Mouse (Mus musculus) hindbrain, embryonic 14.5 days (tissue): ENCODE data around the gene Evi5. TPM values are rescaled to one million over a fixed set of nuclear protein-coding genes. Genes with fewer than 3 reads are reported as not detected.

ENCODE experiments used
- ATAC-seq: fragments of 200-750 bp; cut with Nextera tagmentation; 2 replicates; pipeline ENCODE4 v1.8.0; 2017; ENCODE audit warnings: moderate number of reproducible peaks, mild to moderate bottlenecking, moderate TSS enrichment, moderate library complexity; ENCODE audit not compliant: low FRiP score
- DNase-seq: peaks from one replicate; pipeline ENCODE4 v3.0.0-alpha.2; 2015; ENCODE audit warnings: low spot score
- H3K27ac ChIP-seq: fragments of 300-500 bp; sonication (generic); 2 replicates; pipeline ENCODE4 v1.5.1; 2014; ENCODE audit warnings: mild to moderate bottlenecking, moderate library complexity
- H3K27me3 ChIP-seq: fragments of 300-500 bp; sonication (generic); 2 replicates; pipeline ENCODE4 v1.6.1; 2014; ENCODE audit warnings: mild to moderate bottlenecking, low read length, mixed read lengths; ENCODE audit not compliant: control insufficient read depth, insufficient read depth
- H3K36me3 ChIP-seq: fragments of 300-500 bp; sonication (generic); replicated peaks from 2 replicates; pipeline ENCODE4 v1.6.1; 2014; ENCODE audit not compliant: control insufficient read depth, insufficient read depth
- H3K4me1 ChIP-seq: fragments of 300-500 bp; sonication (generic); replicated peaks from 2 replicates; pipeline ENCODE4 v1.6.1; 2014; ENCODE audit warnings: antibody characterized with exemption, low read length, mixed read lengths; ENCODE audit not compliant: control insufficient read depth, insufficient read depth
- H3K4me2 ChIP-seq: fragments of 300-500 bp; sonication (generic); replicated peaks from 2 replicates; pipeline ENCODE4 v1.6.1; 2014; ENCODE audit warnings: mild to moderate bottlenecking, moderate library complexity
- H3K4me3 ChIP-seq: fragments of 300-500 bp; sonication (generic); replicated peaks from 2 replicates; pipeline ENCODE4 v1.5.1; 2014; ENCODE audit warnings: mild to moderate bottlenecking, low read length
- H3K9ac ChIP-seq: fragments of 300-500 bp; sonication (generic); 2 replicates; pipeline ENCODE4 v1.6.1; 2014
- H3K9me3 ChIP-seq: fragments of 300-500 bp; sonication (generic); 2 replicates; pipeline ENCODE4 v1.6.1; 2016; ENCODE audit warnings: low read length; ENCODE audit not compliant: control insufficient read depth
- WGBS: fragments of 180-500 bp; shearing (Covaris S2); extraction: QIAGEN DNeasy Blood & Tissue Kit; methylation state at CpG from one replicate; pipeline ENCODE4 v1.1.7; 2014; 5-methylcytosine and 5-hydroxymethylcytosine counted together
- polyA plus RNA-seq: library from polyadenylated mRNA; unstranded; fragments of >200 nt; fragmentation: Nextera tagmentation; extraction: Ambion mirVana; gene quantifications from 2 replicates; pipeline ENCODE4 v1.2.1, GENCODE M21; 2014

Evi5 gene
- polyA plus RNA-seq, result 49.1 and 53.3 TPM in 2 replicates

- H3K4me1 ChIP-seq, result no peaks in the 10 kb centered on the region
- DNase-seq, result no peak
- no peak within 1 kb of the TSS for H3K9ac ChIP-seq
- H3K4me3 ChIP-seq, result no peak within 1 kb of the TSS
- 45% methylated on average over 4 of the region's 4 CpGs for WGBS
- no peaks in the 10 kb centered on the region for H3K27me3 ChIP-seq
- no peak within 1 kb of the TSS for H3K27ac ChIP-seq
- no peaks in the 10 kb centered on the region for H3K36me3 ChIP-seq
- no peak for ATAC-seq
- no peaks in the 10 kb centered on the region for H3K9me3 ChIP-seq
- no peak within 1 kb of the TSS for H3K4me2 ChIP-seq
These were observed at the start of gene Evi5 for GRCm38 (mm10) chr5:107874561-107875260. Gene Evi5, minus strand, starts transcription at chr5:107875107.

- Histone ChIP-seq H3K9ac (no peak overlapping the region), H3K9me3 (no peaks in the 10 kb centered on the region), H3K4me3 (no peak overlapping the region), H3K4me2 (no peak overlapping the region), H3K27ac (no peak overlapping the region), H3K4me1 (no peaks in the 10 kb centered on the region), H3K36me3 (no peaks in the 10 kb centered on the region), H3K27me3 (no peaks in the 10 kb centered on the region)
- DNase-seq, result no peak
- no peak for ATAC-seq
- WGBS, result 70% methylated on average over 8 of the region's 8 CpGs
These were observed 49.7 kb upstream of the Evi5 start for GRCm38 (mm10) chr5:107924564-107924963.

GRCm38 (mm10) chr5:107922836-107923235 lies 47.9 kb upstream of the Evi5 start:
- Histone ChIP-seq H3K36me3 (no peaks in the 10 kb centered on the region), H3K4me1 (no peaks in the 10 kb centered on the region), H3K9me3 (no peaks in the 10 kb centered on the region), H3K4me2 (no peak overlapping the region), H3K9ac (no peak overlapping the region), H3K27me3 (no peaks in the 10 kb centered on the region), H3K27ac (no peak overlapping the region), H3K4me3 (no peak overlapping the region)
- no peak for DNase-seq
- no peak for ATAC-seq
- 86% methylated on average over 1 of the region's 1 CpGs for WGBS

- Histone ChIP-seq H3K27me3 (no peaks in the 10 kb centered on the region), H3K4me2 (no peak overlapping the region), H3K36me3 (no peaks in the 10 kb centered on the region), H3K27ac (no peak overlapping the region; the same call in 1 of the 2 replicates), H3K9ac (no peak overlapping the region), H3K4me3 (no peak overlapping the region), H3K9me3 (no peaks in the 10 kb centered on the region), H3K4me1 (no peaks in the 10 kb centered on the region)
- WGBS, result 72% methylated on average over 2 of the region's 2 CpGs
- DNase-seq (peak; percentile 85), ATAC-seq (0 out of 2 replicates have a peak, but pooled peaks have one; percentile 46)
These were observed 46.7 kb upstream of the Evi5 start for GRCm38 (mm10) chr5:107921400-107922252.

- no peak overlapping the region for H3K4me3 ChIP-seq
- H3K27ac ChIP-seq, result no peak overlapping the region
- ATAC-seq, result no peak
- H3K27me3 ChIP-seq, result no peaks in the 10 kb centered on the region
- no peak for DNase-seq
- no peak overlapping the region for H3K4me2 ChIP-seq
- 47% methylated on average over 4 of the region's 4 CpGs for WGBS
- H3K9ac ChIP-seq, result no peak overlapping the region
- no peaks in the 10 kb centered on the region for H3K9me3 ChIP-seq
- no peaks in the 10 kb centered on the region for H3K4me1 ChIP-seq
- peaks cover 17% of the 10 kb centered on the region for H3K36me3 ChIP-seq
These were observed 40.4 kb upstream of the Evi5 start for GRCm38 (mm10) chr5:107915280-107915679.

- H3K9me3 ChIP-seq, result no peaks in the 10 kb centered on the region
- no peaks in the 10 kb centered on the region for H3K27me3 ChIP-seq
- no peak overlapping the region for H3K4me3 ChIP-seq
- H3K9ac ChIP-seq, result no peak overlapping the region
- H3K4me2 ChIP-seq, result no peak overlapping the region
- no peak overlapping the region for H3K27ac ChIP-seq
- peaks cover 59% of the 10 kb centered on the region for H3K36me3 ChIP-seq
- WGBS, result 92% methylated on average over 5 of the region's 5 CpGs
- ATAC-seq (no peak), DNase-seq (no peak)
- no peaks in the 10 kb centered on the region for H3K4me1 ChIP-seq
These were observed 36.1 kb upstream of the Evi5 start for GRCm38 (mm10) chr5:107911012-107911411.

GRCm38 (mm10) chr5:107910084-107910616 lies 35.2 kb upstream of the Evi5 start:
- H3K4me2 ChIP-seq, result no peak overlapping the region
- DNase-seq (no peak), ATAC-seq (no peak)
- no peaks in the 10 kb centered on the region for H3K9me3 ChIP-seq
- peaks cover 68% of the 10 kb centered on the region for H3K36me3 ChIP-seq
- H3K27me3 ChIP-seq, result no peaks in the 10 kb centered on the region
- H3K4me1 ChIP-seq, result no peaks in the 10 kb centered on the region
- H3K9ac ChIP-seq, result no peak overlapping the region
- H3K27ac ChIP-seq, result no peak overlapping the region
- H3K4me3 ChIP-seq, result no peak overlapping the region
- 65% methylated on average over 5 of the region's 5 CpGs for WGBS

GRCm38 (mm10) chr5:107909668-107910067 lies 34.8 kb upstream of the Evi5 start:
- Histone ChIP-seq H3K9ac (no peak overlapping the region), H3K27ac (no peak overlapping the region), H3K4me3 (no peak overlapping the region), H3K27me3 (no peaks in the 10 kb centered on the region), H3K4me2 (no peak overlapping the region), H3K9me3 (no peaks in the 10 kb centered on the region), H3K36me3 (peaks cover 73% of the 10 kb centered on the region), H3K4me1 (no peaks in the 10 kb centered on the region)
- ATAC-seq (no peak), DNase-seq (no peak)
- 86% methylated on average over 3 of the region's 3 CpGs for WGBS

GRCm38 (mm10) chr5:107908514-107909110 lies 33.7 kb upstream of the Evi5 start:
- H3K36me3 ChIP-seq, result peaks cover 83% of the 10 kb centered on the region
- 97% methylated on average over 2 of the region's 2 CpGs for WGBS

More at GRCm38 (mm10) chr5:107908514-107909110, 33.7 kb upstream of the Evi5 start:
- Histone ChIP-seq H3K9ac (no peak overlapping the region), H3K4me2 (no peak overlapping the region), H3K27me3 (no peaks in the 10 kb centered on the region), H3K4me3 (no peak overlapping the region), H3K27ac (no peak overlapping the region), H3K9me3 (no peaks in the 10 kb centered on the region), H3K4me1 (no peaks in the 10 kb centered on the region)
- DNase-seq (no peak), ATAC-seq (no peak)
